Mouse (Mus musculus): ENCODE data around the gene Mtfmt.

Gene Mtfmt

GRCm38 (mm10) chr9:65435671-65436301 is at the start of gene Mtfmt:
Gene Mtfmt (plus strand): TSS chr9:65435782.
- DNase-seq (ENCODE audit: extremely low read depth, low read depth): peak; percentile 69

DNA sequence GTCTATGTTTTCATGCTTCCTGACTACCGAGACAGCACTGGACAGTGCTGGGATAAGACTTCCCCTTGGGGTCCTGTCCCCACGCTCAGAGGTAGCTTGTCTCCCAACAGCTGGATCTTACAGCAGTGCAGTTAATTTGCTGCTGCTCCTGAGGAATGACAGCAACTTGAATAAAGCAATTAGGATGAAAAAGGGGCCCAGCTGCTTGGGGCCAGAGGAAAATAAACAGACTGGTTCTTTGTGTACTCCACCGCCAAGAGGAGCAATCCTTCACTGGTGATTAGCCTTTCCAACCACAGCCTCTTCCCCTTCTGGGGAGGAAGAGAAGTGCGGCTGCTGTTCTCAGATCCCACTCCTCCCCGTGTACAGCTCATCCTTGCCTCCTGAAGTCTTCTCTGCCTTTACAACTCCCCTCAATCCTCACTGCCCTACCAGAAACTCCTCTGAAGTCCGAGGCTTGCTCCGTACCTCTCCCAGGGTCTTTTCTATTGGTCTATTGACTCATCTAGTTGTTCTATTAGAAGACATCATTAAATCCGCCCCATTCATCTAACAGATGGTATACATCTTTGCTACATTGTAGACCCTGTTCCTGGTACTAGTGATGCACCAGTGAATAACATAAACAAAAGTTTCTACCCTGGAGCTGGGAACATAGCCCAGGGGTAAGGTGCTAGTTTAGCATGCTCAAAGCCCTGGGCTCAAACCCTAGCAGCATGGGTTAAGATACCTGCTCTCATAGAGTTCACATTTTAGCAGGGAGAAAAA is 49.0 kb upstream of the Mtfmt start:
- no peak for DNase-seq (ENCODE audit: extremely low read depth, low read depth)

- no peak for DNase-seq (ENCODE audit: extremely low read depth, low read depth)
These were observed 44.6 kb upstream of the Mtfmt start for GRCm38 (mm10) chr9:65390752-65391612.

DNA sequence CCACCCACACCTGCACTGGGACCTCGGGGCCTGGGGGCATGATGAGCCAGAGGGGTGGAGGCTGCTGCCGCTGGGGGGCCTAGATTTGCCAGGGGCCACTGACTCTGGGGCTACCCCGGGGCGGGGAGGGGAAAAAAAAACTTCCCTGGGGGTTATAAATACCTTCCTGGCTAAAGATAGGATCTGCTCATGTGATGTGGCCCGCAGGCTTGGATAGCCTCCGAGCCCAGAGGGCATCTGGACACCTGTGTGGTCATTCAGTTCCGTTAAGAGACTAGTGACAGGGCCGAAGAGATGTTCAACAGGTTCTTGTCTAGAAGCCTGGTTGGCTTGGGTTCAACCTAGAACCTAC is 44.0 kb upstream of the Mtfmt start, which contains the start of gene Kbtbd13:
Kbtbd13 (minus strand) TSS at position 40 of the 352 bp plus-strand sequence.
- no peak for DNase-seq (ENCODE audit: extremely low read depth, low read depth)

DNA sequence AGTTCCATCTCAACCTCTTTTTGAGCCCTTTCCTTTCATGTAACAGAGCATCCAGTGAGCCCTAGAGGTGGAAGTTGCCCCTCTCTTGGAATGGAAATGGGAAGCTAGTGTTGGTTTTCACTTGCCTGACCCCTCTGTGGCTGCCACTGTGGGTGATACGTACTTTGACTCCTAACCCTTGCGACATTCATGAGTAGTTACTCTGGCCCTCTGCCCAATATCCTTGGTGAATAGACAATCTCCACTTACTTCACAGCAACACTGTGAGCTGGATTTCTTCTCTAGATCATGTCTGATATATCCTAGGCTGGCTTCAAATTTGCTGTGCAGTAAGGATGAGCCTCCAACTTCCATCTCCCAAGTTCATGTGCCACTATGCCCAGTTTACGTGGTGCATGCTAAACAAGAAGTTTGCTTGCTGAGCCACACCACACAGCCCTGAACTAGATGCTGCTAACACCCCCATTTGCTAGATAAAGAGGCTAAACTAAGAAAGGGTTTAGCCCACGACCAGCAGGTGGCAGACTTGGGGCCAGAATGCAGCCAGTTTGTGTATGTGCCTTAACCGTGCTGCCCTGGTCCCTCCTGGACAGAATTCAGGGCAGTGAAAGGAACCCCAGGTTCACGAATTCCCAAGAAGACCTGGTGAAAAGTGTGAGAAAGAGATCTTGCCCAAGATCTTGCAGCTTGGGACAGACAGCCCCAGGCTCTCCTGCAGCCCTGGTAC is 42.8 kb upstream of the Mtfmt start:
- DNase-seq (ENCODE audit: extremely low read depth, low read depth): peak; percentile 50

DNA sequence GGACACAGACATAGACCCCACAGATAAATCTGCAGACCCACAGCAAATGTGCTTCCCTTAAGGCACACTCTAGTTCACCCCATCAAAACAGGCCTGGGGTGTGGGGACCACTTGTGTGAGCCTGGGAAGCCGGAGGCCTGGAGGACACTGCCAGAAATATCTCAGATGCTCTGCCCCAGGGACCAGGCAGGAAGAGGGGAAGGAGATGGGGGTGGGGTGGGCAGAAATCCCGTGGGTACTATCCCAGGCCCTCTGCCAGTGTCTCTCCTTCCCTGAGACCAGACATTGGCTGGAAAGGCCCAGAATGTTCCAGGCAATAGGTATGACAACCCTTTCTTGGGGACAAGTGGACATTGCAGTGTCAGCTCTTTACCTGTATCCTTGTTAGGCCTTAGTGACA is 42.0 kb upstream of the Mtfmt start:
- DNase-seq (ENCODE audit: extremely low read depth, low read depth): no peak

DNA sequence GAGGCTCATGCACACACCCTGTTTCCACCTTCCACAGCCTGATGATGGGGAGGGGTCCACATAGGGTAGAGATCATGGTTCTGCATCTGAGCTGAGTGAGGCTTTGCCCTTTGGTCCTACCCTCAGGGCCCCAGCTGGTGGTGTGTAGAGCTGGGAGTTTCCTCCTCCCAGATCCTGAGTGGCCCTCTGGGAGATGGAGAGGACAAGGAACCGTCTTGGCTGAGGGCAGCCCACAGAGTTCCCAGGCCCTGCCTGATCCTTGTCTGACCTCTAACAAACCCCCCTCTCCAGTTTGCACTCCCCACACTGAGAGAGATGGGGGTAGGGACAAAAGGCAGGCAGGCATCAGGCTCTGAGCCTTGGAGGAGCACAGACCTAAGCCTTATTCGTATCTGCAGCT is 41.2 kb upstream of the Mtfmt start:
- no peak for DNase-seq (ENCODE audit: extremely low read depth, low read depth)

DNA sequence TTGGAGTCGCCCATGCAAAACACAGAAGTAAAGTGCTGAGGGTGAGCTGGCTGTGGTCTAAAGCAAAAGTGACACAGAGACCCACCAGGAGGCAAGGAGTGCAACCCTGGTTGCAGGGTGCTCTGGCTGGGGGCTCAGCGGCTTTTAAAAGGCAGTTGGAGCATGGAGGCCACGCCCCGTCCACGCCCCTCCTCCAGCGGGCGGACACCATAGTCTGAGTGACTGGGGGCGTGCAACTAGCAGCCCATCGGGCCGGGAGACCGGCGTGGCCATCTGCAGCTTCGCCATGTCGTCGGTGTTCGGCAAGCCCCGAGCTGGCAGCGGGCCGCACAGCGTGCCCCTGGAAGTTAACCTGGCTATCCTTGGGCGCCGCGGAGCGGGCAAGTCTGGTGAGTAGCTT is 37.3 kb upstream of the Mtfmt start, which contains the start of gene Rasl12:
Rasl12 (plus strand) TSS at position 228 of the 400 bp plus-strand sequence.
- peak; percentile 30 for DNase-seq (ENCODE audit: extremely low read depth, low read depth)

DNA sequence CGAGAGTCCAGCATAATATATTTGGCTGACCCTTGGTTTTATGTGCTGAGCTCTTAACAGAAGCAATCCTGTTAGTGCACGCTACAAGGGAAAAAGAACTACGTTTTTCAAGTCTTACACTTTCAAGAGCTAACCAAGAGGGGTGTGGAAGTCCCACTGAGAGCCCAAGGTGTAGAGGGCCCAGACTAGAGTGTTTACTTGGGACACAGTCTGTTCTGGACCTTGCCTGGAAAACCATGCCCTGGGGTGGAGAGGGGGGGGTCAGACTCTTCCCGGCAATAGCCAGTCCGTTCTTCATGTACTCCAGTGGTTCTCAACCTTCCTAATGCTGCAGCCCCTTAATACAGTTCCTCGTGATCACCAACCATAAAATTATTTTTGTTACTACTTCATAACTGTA is 35.6 kb upstream of the Mtfmt start:
- no peak for DNase-seq (ENCODE audit: extremely low read depth, low read depth)

GRCm38 (mm10) chr9:65404331-65405183 is 31.0 kb upstream of the Mtfmt start:
- peak; percentile 56 for DNase-seq (ENCODE audit: extremely low read depth, low read depth)

GRCm38 (mm10) chr9:65405184-65405449 is 30.5 kb upstream of the Mtfmt start:
- DNase-seq (ENCODE audit: extremely low read depth, low read depth): no peak

DNA sequence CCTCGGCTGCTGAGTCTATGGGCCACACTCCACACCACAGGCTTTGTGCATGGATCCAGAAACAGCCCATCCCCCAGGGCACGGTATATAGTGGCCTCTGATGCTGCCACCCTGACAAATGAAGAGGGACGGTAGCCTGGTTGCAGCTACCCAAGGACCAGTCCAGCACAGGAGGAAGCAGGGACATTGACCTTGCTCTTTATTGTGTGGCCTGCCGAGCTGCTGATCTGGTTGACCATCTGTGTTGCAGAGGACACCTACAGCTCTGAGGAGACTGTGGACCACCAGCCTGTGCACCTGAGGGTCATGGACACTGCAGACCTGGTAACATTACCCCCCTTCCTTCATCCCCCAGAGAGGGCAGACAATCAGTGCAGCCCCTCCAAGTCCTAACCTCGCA is 28.3 kb upstream of the Mtfmt start:
- DNase-seq (ENCODE audit: extremely low read depth, low read depth): no peak

DNA sequence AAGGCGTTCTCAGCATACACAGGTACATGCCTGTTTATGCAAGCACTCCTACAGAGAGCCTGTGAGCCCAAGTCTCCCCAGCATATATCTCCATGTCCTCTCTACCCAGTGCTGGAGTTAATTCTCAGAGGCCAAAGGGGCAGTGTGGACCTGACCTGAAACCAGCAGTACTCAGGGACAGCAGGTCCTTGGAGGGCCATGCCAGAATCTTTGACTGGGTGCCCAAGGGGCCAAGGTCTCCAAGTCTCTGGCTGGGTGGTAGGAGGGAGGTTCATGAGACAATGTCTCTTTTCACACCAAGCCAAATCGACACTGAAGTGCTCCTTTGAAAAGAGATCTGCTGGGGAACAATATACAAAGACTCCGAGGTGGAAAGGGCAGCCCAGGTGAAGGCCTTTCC is 27.7 kb upstream of the Mtfmt start:
- no peak for DNase-seq (ENCODE audit: extremely low read depth, low read depth)

DNA sequence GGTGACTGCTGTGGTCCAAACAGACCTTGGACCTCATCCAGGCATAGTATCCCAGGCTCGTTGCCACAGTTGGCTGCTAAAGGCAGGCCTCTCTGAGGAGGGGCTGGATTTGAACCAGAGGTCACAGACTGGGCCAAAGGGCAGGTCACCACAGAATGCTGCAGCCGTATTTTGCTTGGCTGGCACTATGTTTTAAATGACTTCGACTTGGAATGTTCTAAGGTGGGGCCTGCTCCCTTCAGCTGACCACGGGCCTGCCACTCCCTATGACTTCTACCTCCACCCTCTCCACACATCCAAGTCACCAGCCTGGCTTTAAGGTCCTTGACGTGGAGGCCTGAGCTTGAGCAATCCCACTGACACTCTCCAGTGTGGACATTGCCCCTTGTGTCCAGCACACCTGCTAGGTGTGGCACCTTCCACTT is 26.7 kb upstream of the Mtfmt start:
- no peak for DNase-seq (ENCODE audit: extremely low read depth, low read depth)

DNA sequence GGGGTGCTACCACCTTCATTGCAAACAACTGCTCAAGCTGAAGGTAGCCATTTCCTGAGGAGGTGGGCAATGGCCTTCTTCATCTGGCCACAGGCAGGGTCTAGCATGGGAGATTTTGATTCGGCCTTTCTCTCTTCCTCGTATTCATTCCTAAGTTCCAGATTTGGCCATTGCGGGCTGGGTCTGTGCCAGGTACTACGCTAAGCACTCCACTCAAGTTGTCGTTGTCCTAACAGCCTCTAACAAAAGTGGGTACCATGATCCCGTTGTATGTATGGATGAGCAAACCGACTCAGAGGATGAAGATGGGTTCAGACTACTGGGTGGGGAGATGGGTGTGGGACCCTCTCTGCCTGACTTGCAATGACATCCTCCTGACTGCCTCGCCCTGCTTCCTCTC is 25.2 kb upstream of the Mtfmt start:
- no peak for DNase-seq (ENCODE audit: extremely low read depth, low read depth)

GRCm38 (mm10) chr9:65411326-65411725 is 24.3 kb upstream of the Mtfmt start:
- no peak for DNase-seq (ENCODE audit: extremely low read depth, low read depth)

DNA sequence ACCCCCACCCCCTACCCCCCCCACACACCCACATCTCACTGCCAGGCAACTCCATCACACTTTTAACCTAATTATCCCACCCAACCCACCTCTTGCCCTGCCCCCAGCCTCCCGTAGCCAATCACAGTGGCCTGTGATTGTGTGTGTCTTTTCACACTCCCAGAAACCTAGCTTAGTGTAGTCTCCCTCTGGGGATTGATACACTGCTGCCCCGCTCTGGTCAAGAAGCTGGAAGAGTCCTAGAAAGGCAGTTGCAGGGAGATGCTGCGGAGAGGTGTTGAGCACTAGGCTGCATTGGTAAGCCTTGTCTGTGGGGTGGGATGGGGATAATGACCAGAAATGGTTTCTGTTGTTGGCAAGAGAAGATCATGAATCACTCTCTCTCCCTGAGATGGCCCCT is 17.8 kb upstream of the Mtfmt start:
- no peak for DNase-seq (ENCODE audit: extremely low read depth, low read depth)

- no peak for DNase-seq (ENCODE audit: extremely low read depth, low read depth)
These were observed 15.9 kb upstream of the Mtfmt start for GRCm38 (mm10) chr9:65419633-65420032.

DNA sequence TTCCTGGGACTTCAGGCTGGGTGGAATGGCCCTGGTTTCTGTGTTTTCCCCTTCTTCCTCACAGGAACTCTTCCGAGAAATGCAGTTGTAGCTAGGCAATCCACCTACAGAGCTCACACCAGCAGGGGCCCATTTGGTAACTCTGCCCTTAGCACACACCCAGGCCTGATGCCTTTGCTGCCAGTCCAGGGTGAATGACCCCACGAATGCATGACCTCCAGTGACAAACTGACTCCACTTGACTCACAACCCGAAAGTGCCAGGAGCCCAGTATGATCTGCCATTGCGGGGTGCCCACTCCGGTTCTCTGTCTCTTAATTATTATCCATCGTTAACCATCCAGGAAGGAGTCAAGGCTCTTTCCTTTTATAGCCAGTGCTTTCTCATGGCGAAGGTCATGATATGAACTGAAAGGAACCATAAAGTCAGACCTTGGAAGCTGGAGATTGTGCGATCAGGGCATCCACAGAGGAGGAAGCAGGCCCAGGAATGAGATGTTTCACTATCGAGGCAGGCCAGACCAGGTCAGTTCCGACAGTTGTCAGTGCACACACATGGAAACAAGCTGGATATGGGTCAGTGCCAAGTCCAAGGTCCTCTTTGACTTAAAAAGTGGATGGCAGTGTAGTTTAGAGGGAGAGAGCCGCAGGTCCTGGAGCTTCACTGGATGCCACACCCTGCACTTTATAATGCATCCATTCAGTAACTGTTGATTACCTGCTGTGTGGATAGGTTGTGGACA is 12.7 kb upstream of the Mtfmt start, which contains the start of gene Slc51b:
Slc51b (minus strand) TSS at position 196 of the 742 bp plus-strand sequence.
- DNase-seq (ENCODE audit: extremely low read depth, low read depth): no peak

- DNase-seq (ENCODE audit: extremely low read depth, low read depth): no peak
These were observed 11.2 kb upstream of the Mtfmt start for GRCm38 (mm10) chr9:65424393-65424792.
